Mouse (Mus musculus): Measurements from ENCODE around the gene Vmn2r15. TPM values are rescaled to one million over a fixed set of nuclear protein-coding genes. Genes with fewer than 3 reads are reported as not detected.

The Vmn2r15 gene
- polyA plus RNA-seq (2015; fragmentation: Nextera tagmentation; extraction: Ambion mirVana): not detected in 2 replicates

GRCm38 (mm10) chr5:109297544-109297943 is at the start of gene Vmn2r15:
Vmn2r15 (minus strand) TSS chr5:109297644.
- Histone ChIP-seq H3K36me3 (no peaks in the 10 kb centered on the region), H3K4me3 (replicated peaks) (no peak within 1 kb of the TSS), H3K4me1 (replicated peaks) (no peaks in the 10 kb centered on the region), H3K4me2 (replicated peaks) (no peak within 1 kb of the TSS), H3K9me3 (no peaks in the 10 kb centered on the region), H3K27me3 (no peaks in the 10 kb centered on the region), H3K27ac (no peak within 1 kb of the TSS), H3K9ac (replicated peaks) (no peak within 1 kb of the TSS)
- no peak for ATAC-seq
- WGBS: 65% methylated on average over 3 of the region's 3 CpGs

GRCm38 (mm10) chr5:109329862-109330261 is 32.4 kb upstream of the Vmn2r15 start, which contains the start of gene Vmn2r16:
Vmn2r16 (plus strand) TSS chr5:109330162.
- H3K4me2 ChIP-seq (replicated peaks): no peak within 1 kb of the TSS

GRCm38 (mm10) chr5:109294655-109295054 is 2.8 kb downstream of the Vmn2r15 start:
- Histone ChIP-seq H3K9ac (replicated peaks) (no peak overlapping the region), H3K4me2 (replicated peaks) (no peak overlapping the region), H3K27ac (no peak overlapping the region), H3K4me3 (replicated peaks) (no peak overlapping the region), H3K27me3 (no peaks in the 10 kb centered on the region), H3K9me3 (0 out of 2 replicates have a peak, but pooled peaks cover 3% of the 10 kb centered on the region), H3K36me3 (no peaks in the 10 kb centered on the region), H3K4me1 (replicated peaks) (no peaks in the 10 kb centered on the region)
- 80% methylated on average over 3 of the region's 3 CpGs for WGBS
- no peak for ATAC-seq

More at GRCm38 (mm10) chr5:109329862-109330261, 32.4 kb upstream of the Vmn2r15 start, which contains the start of gene Vmn2r16:
- Histone ChIP-seq H3K36me3 (no peaks in the 10 kb centered on the region), H3K27me3 (no peaks in the 10 kb centered on the region), H3K27ac (no peak within 1 kb of the TSS), H3K4me3 (replicated peaks) (no peak within 1 kb of the TSS), H3K9me3 (peaks cover 23% of the 10 kb centered on the region; the same call in 1 of the 2 replicates), H3K9ac (replicated peaks) (no peak within 1 kb of the TSS), H3K4me1 (replicated peaks) (no peaks in the 10 kb centered on the region)
- 46% methylated on average over 2 of the region's 2 CpGs for WGBS
- ATAC-seq: no peak

Other genes with a start within 250 kb of the Vmn2r15 start
- not detected in 2 replicates for gene Vmn2r11, start 238.1 kb downstream of the Vmn2r15 start, polyA plus RNA-seq (2015; fragmentation: Nextera tagmentation; extraction: Ambion mirVana)
- not detected in 2 replicates for gene Vmn2r12, start 199.7 kb downstream of the Vmn2r15 start, polyA plus RNA-seq (2015; fragmentation: Nextera tagmentation; extraction: Ambion mirVana)
- gene Vmn2r13, start 105.4 kb downstream of the Vmn2r15 start, polyA plus RNA-seq (2015; fragmentation: Nextera tagmentation; extraction: Ambion mirVana): not detected in 2 replicates
- gene Vmn2r14, start 72.9 kb downstream of the Vmn2r15 start, polyA plus RNA-seq (2015; fragmentation: Nextera tagmentation; extraction: Ambion mirVana): not detected in 2 replicates
- not detected in 2 replicates for gene Vmn2r16, start 32.5 kb upstream of the Vmn2r15 start, polyA plus RNA-seq (2015; fragmentation: Nextera tagmentation; extraction: Ambion mirVana)
- not detected in 2 replicates for gene Vmn2r17, start 122.0 kb upstream of the Vmn2r15 start, polyA plus RNA-seq (2015; fragmentation: Nextera tagmentation; extraction: Ambion mirVana)

All from midbrain, embryonic 13.5 days (tissue).